Mouse (Mus musculus) heart, embryonic 14.5 days (tissue): ENCODE measurements at regions not wholly inside any gene's neighbourhood (a gene's known extent, or its start where the extent isn't known, plus 50 kb on each side); places are given as distances from the start of the nearest gene placed in this dataset.

Source experiments
- ATAC-seq: fragments of 200-750 bp; cut with Nextera tagmentation; 2 replicates; pipeline ENCODE4 v1.8.0; 2017; ENCODE audit warnings: low read depth, moderate TSS enrichment; ENCODE audit not compliant: insufficient number of reproducible peaks, insufficient read depth, low FRiP score
- H3K27ac ChIP-seq, 2 experiments: fragments of 200-500 bp in 1 of 2; fragments of 300-500 bp in 1 of 2; sonication (generic) in 1 of 2; replicated peaks in 1 of 2; 2 replicates each; pipeline ENCODE4 v1.5.1; 2012 to 2014; ENCODE audit warnings: low read depth in 2 of 2, low read length in 2 of 2, control low read depth in 1 of 2, mild to moderate bottlenecking in 1 of 2, mixed read lengths in 1 of 2; ENCODE audit not compliant: control insufficient read depth in 1 of 2, insufficient read depth in 1 of 2
- H3K27me3 ChIP-seq: fragments of 300-500 bp; sonication (generic); 2 replicates; pipeline ENCODE4 v1.6.1; 2014; ENCODE audit warnings: mild to moderate bottlenecking, low read length, control low read depth; ENCODE audit not compliant: control insufficient read depth, insufficient read depth
- H3K36me3 ChIP-seq: fragments of 300-500 bp; sonication (generic); 2 replicates; pipeline ENCODE4 v1.6.1; 2014; ENCODE audit warnings: mild to moderate bottlenecking, control low read depth, low read length, mixed read lengths; ENCODE audit not compliant: control insufficient read depth, insufficient read depth
- H3K4me1 ChIP-seq, 2 experiments: fragments of 200-500 bp in 1 of 2; fragments of 300-500 bp in 1 of 2; sonication (generic) in 1 of 2; 2 replicates each; pipeline ENCODE4 v1.6.1; 2012 to 2014; ENCODE audit warnings: low read length in 2 of 2, control low read depth in 1 of 2, mixed read lengths in 1 of 2; ENCODE audit not compliant: control insufficient read depth in 2 of 2, insufficient read depth in 2 of 2
- H3K4me2 ChIP-seq: fragments of 300-500 bp; sonication (generic); 2 replicates; pipeline ENCODE4 v1.6.1; 2014; ENCODE audit warnings: mild to moderate bottlenecking, low read length
- H3K4me3 ChIP-seq, 2 experiments: fragments of 200-500 bp in 1 of 2; fragments of 300-500 bp in 1 of 2; sonication (generic) in 1 of 2; 2 replicates each; pipeline ENCODE4 v1.5.1; 2012 to 2014; ENCODE audit warnings: low read length in 2 of 2, mild to moderate bottlenecking in 2 of 2, control low read depth in 1 of 2, low read depth in 1 of 2, moderate library complexity in 1 of 2; ENCODE audit not compliant: control insufficient read depth in 1 of 2, insufficient read depth in 1 of 2
- H3K9ac ChIP-seq: fragments of 300-500 bp; sonication (generic); 2 replicates; pipeline ENCODE4 v1.6.1; 2014; ENCODE audit warnings: mild to moderate bottlenecking, low read length
- H3K9me3 ChIP-seq: fragments of 300-500 bp; sonication (generic); 2 replicates; pipeline ENCODE4 v1.6.1; 2016; ENCODE audit warnings: low read length, control low read depth; ENCODE audit not compliant: control insufficient read depth
- WGBS: fragments of 180-500 bp; shearing (Covaris S2); extraction: QIAGEN DNeasy Blood & Tissue Kit; methylation state at CpG from one replicate; pipeline ENCODE4 v1.1.7; 2014; 5-methylcytosine and 5-hydroxymethylcytosine counted together

DNA sequence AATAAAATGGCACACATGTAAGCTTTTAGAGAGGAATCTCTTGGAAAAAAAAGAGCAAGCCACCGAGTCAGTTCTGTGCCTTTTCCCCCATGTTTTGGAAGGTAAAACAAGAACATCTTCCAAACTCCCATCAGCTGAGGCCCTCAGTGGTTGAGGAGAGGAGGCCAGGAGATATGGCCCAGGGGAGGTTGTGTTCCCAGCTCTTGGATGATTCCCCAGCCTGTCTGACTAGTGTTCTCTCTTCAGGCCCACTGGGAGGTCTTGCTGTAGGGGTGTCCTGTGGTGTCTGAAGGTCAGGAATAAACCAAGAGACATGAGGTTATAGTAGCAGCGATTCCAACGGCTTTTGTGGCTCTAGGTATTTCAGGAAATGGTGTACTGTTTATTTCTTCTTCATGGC, 643.2 kb downstream of the Rnf144a start:
- no peaks in the 10 kb centered on the region for H3K9me3 ChIP-seq
- H3K27ac ChIP-seq, result no peak overlapping the region
- ATAC-seq, result no peak
- no peak overlapping the region for H3K4me3 ChIP-seq
- H3K27me3 ChIP-seq, result no peaks in the 10 kb centered on the region
- no peak overlapping the region for H3K4me2 ChIP-seq
- no peaks in the 10 kb centered on the region for H3K36me3 ChIP-seq
- peaks cover 2 to 4% of the 10 kb centered on the region in 2 experiments; a peak in 1 of 4 replicates for H3K4me1 ChIP-seq
- WGBS, result 82% methylated on average over 3 of the region's 3 CpGs
- no peak overlapping the region for H3K9ac ChIP-seq

DNA sequence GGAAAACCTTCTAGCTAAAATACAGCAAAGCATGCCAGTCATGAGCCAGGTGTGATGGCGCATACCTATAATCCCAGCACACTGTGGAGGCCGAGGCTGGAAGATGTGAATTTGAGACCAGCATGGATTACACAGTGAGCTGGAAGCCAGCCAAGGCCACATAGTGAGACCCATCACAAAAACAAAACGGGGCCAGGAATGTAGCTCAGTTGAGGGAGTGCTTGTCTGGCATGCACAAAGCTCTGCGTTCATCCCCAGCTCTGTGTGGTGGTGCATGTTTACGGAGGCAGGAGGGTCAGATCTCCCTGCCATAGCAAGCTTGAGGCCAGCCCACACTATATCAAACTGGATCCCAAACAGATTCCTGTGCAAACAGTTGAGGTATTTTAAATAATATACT, 646.4 kb downstream of the Rnf144a start:
- Histone ChIP-seq H3K36me3 (no peaks in the 10 kb centered on the region), H3K9ac (no peak overlapping the region), H3K4me2 (no peak overlapping the region), H3K9me3 (no peaks in the 10 kb centered on the region), H3K27ac (no peak overlapping the region), H3K4me1 (peaks cover 2 to 4% of the 10 kb centered on the region in 2 experiments; a peak in 1 of 4 replicates), H3K4me3 (no peak overlapping the region), H3K27me3 (no peaks in the 10 kb centered on the region)
- WGBS, result 32% methylated on average over 5 of the region's 5 CpGs
- ATAC-seq, result no peak

DNA sequence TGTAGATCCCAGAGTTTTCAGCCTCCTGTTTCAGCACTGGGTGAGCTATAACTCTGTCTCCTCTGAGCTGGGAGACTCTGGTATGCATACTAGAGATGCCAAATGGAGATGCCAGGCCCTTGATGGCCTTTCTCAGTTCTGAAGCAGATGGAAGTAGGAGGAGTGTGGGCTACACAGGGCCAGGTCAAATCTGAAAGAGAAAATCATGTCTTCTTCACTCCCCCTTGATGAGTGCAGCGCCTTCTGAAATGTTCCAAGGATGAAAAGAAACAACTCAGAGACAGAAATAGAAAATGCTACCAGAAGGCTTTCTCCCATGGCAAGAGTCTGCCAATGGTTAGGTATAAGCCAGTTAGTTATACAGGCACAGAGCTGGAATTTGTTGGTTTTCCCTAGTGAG, 652.0 kb downstream of the Rnf144a start:
- Histone ChIP-seq H3K36me3 (no peaks in the 10 kb centered on the region), H3K4me2 (no peak overlapping the region), H3K9me3 (no peaks in the 10 kb centered on the region), H3K27me3 (no peaks in the 10 kb centered on the region), H3K9ac (no peak overlapping the region), H3K27ac (no peak overlapping the region), H3K4me3 (no peak overlapping the region), H3K4me1 (no peaks in the 10 kb centered on the region)
- 85% methylated on average over 1 of the region's 1 CpGs for WGBS
- ATAC-seq, result no peak

DNA sequence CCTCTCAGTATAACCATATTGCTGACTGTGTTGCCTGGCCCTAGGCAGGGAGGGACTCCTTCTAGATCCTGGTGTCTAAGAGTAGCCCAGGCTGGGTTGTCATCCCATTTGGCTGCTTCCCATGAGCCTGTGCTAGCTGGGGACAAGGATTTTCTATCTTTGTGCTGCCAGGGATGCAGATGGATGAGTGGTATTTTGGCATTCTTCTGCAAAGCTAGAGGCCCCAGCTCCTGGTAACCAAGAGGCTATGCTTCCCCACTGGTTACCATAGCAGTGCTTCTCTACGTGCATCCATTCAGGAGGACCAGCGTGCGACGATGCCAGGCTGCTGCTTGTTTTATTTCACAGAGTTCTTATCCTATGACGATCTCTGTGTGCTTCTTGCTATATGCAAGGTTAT, 658.0 kb downstream of the Rnf144a start:
- Histone ChIP-seq H3K4me3 (no peak overlapping the region), H3K4me2 (no peak overlapping the region), H3K27ac (no peak overlapping the region), H3K4me1 (no peaks in the 10 kb centered on the region), H3K9me3 (no peaks in the 10 kb centered on the region), H3K27me3 (no peaks in the 10 kb centered on the region), H3K9ac (no peak overlapping the region), H3K36me3 (no peaks in the 10 kb centered on the region)
- no peak for ATAC-seq
- WGBS, result 94% methylated on average over 5 of the region's 5 CpGs

DNA sequence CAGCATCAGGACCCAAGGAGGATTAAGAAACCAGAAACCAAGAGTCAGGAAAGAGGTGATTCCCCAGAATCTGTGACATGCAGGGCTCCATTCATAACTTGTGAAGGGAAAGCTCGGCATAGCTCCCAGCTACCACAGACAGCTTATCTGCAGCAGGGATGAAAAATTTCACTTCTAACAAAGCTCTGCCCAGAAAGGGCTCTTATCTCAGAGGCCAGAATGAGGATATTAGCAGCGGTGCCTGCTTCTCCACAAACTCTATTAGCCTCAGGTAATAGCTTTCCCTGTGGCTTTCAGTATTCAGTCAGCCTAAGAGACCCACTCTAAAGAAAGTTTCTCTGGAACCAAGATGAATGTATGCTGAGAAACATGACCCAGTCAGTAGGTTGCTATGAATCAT, 636.9 kb upstream of the Id2 start:
- WGBS, result 3% methylated on average over 2 of the region's 2 CpGs
- no peak overlapping the region for H3K27ac ChIP-seq
- no peaks in the 10 kb centered on the region for H3K36me3 ChIP-seq
- no peak for ATAC-seq
- no peaks in the 10 kb centered on the region for H3K9me3 ChIP-seq
- peaks cover 0 to 6% of the 10 kb centered on the region in 2 experiments; a peak in 2 of 4 replicates for H3K4me1 ChIP-seq
- no peaks in the 10 kb centered on the region for H3K27me3 ChIP-seq
- H3K9ac ChIP-seq, result no peak overlapping the region
- H3K4me2 ChIP-seq, result no peak overlapping the region
- H3K4me3 ChIP-seq, result no peak overlapping the region

DNA sequence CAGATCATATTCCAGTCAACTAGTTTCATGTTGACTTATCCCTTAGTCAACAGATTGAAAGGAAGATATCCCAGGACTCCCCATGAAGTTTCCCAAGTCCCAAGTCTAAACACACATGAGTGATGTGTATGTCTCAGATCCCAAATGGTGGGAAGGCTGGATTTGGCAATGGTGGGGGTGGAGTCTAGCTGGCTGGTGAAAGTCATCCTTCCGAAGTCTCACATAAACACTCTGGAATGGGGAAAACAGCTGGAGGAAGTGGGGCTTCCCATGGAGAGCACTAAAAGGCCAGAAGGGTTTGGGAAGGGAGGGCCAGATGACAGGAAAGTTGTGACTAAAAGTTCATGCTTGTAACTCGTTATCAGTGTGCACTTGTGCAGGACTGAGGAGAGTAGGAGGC, 628.8 kb upstream of the Id2 start:
- Histone ChIP-seq H3K27ac (no peak overlapping the region), H3K9ac (no peak overlapping the region), H3K4me2 (no peak overlapping the region), H3K27me3 (no peaks in the 10 kb centered on the region), H3K4me3 (no peak overlapping the region), H3K9me3 (no peaks in the 10 kb centered on the region), H3K36me3 (no peaks in the 10 kb centered on the region), H3K4me1 (no peaks in the 10 kb centered on the region)
- ATAC-seq, result no peak
- 31% methylated on average over 2 of the region's 2 CpGs for WGBS

DNA sequence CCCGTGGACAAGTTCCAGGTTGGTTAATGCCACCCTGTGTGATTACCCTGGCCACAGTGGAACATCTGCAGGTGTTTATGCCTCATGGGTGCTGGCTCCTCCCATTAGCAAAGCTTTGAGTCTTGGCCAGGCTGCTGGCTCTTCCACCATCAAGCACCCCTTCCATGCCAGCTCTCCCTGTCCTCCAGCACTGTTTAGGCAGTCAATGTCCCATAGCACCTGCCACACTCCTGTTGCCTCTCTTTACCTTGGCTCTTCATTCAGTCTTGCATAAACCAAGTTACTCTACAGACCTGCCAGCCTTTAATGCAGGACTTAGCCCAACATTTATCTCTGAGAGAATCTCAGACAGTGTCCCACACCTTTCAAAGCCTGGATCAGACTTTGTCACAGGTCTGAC, 614.2 kb upstream of the Id2 start:
- WGBS, result 92% methylated on average over 1 of the region's 1 CpGs
- no peak overlapping the region for H3K9ac ChIP-seq

DNA sequence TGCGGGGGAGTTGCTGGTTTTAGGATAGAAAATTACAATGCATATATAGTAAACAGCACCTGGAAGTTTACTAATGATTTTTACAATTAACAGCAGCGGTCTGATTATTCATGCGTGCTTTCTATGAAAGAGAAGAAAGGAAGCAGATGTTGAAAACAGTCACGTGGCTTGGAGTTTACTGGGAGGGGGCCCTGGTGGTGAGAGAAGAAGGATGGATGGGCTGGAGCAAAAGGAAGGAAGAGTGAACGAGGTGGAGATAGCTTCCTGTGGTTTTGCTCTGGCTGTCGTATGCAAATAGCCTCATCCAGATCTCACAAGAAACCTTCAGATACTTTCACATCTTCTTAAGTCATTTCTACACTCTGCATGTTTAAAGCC, 606.1 kb upstream of the Id2 start:
- peak overlapping the region; percentile 4 to 18; a peak in 2 of 4 replicates for H3K4me3 ChIP-seq
- WGBS, result 21% methylated on average over 6 of the region's 6 CpGs

More for the DNA sequence above, 614.2 kb upstream of the Id2 start:
- no peaks in the 10 kb centered on the region for H3K27me3 ChIP-seq
- H3K9me3 ChIP-seq, result no peaks in the 10 kb centered on the region
- ATAC-seq, result no peak
- H3K4me3 ChIP-seq, result no peak overlapping the region
- H3K27ac ChIP-seq, result no peak overlapping the region
- H3K36me3 ChIP-seq, result no peaks in the 10 kb centered on the region
- no peak overlapping the region for H3K4me2 ChIP-seq
- H3K4me1 ChIP-seq, result peaks cover 0 to 5% of the 10 kb centered on the region in 2 experiments; a peak in 1 of 4 replicates

More for the DNA sequence above, 606.1 kb upstream of the Id2 start:
- H3K27me3 ChIP-seq, result no peaks in the 10 kb centered on the region
- H3K9me3 ChIP-seq, result no peaks in the 10 kb centered on the region
- no peaks in the 10 kb centered on the region for H3K36me3 ChIP-seq
- no peak overlapping the region for H3K27ac ChIP-seq
- H3K4me1 ChIP-seq, result peaks cover 0 to 8% of the 10 kb centered on the region in 2 experiments; a peak in 2 of 4 replicates
- H3K9ac ChIP-seq, result peak overlapping the region; percentile 18; the same call in 1 of the 2 replicates
- ATAC-seq, result no peak
- peak overlapping the region; percentile 53 for H3K4me2 ChIP-seq
